Mouse (Mus musculus): ENCODE measurements around the gene Myh11. TPM values are rescaled to one million over a fixed set of nuclear protein-coding genes. Genes with fewer than 3 reads are reported as not detected.
A peak's percentile ranks its signal among the peaks of the same experiment; 100 is the strongest.

Gene Myh11
- total RNA-seq (2021): 7.6 and 21.4 TPM in 2 replicates
- long read RNA-seq, experiment 1, partial matches to known transcripts: 2 of 2 reads
- long read RNA-seq, experiment 1, other reads (novel, unspliced or antisense): 0 of 2 reads
- long read RNA-seq, experiment 2, full-length matches to known transcripts: 1 of 3 reads
- long read RNA-seq, experiment 2, partial matches to known transcripts: 1 of 3 reads
- long read RNA-seq, experiment 2, other reads (novel, unspliced or antisense): 1 of 3 reads

GRCm38 (mm10) chr16:14291223-14291622 lies at the start of gene Myh11:
TSS of gene Myh11 (minus strand) at chr16:14291372.
- peak; percentile 91 for DNase-seq

DNA sequence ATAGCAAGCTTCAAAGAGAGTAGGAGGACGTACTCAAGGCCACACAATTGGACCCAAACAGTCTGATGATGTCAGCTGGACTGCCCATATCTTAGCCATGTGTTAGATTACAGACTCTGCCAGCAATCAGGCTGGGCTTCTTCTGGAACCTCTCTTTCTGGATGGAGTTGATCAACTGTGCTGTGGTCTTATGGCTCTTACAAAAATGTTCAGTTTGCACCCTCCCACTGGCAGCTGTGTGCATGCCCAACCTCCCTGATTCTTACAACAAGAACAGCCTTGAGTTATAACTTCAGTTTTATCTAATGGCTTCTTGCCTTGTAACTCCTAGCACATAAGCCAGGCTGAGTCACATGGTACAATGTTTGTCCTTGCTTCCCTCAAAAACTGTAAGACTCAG lies 37.0 kb upstream of the Myh11 start:
- peak; percentile 29 for DNase-seq

DNA sequence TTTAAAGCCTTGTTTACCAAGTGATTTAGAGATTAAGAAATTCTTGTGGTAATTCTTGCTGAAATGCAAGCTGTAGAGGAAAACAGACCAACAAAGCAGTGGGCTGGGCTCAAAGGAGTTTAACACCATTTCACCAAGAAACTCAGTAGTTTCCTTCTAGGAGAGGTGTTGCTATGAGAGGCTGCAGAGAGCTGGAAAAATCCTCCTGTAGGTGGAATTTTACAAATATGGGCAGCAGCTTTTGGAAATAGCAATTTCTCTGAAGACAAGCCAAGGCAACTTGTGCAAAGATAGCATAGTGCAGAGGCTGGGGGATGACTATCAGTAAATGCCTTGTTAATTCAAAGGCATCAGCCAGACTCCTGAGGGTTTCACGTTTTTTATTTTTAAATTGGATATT lies 29.3 kb upstream of the Myh11 start:
- no peak for DNase-seq

DNA sequence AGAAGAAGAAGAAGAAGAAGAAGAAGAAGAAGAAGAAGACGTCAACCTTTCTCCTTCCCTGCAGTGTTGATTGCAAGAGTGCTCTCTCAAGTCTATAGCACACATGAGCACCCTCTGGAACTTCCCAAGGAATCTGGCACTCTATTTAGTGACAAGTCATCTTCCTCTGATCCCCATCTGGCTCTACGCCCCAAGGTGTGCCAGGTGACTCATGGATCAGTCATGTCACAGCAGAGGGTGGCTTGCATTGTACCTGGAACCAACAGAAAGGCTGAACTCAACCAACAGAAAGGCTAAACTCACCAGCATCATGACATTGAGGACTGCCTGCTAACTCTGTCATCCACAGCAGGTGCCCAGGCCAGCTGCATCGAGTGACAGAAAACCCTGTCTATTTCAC lies 28.5 kb upstream of the Myh11 start:
- no peak for DNase-seq

GRCm38 (mm10) chr16:14316884-14317876 lies 26.0 kb upstream of the Myh11 start, which contains the start of gene Fopnl:
TSS of gene Fopnl (minus strand) at chr16:14317405.
- peak; percentile 98 for DNase-seq

GRCm38 (mm10) chr16:14312914-14313313 lies 21.7 kb upstream of the Myh11 start:
- no peak for DNase-seq

DNA sequence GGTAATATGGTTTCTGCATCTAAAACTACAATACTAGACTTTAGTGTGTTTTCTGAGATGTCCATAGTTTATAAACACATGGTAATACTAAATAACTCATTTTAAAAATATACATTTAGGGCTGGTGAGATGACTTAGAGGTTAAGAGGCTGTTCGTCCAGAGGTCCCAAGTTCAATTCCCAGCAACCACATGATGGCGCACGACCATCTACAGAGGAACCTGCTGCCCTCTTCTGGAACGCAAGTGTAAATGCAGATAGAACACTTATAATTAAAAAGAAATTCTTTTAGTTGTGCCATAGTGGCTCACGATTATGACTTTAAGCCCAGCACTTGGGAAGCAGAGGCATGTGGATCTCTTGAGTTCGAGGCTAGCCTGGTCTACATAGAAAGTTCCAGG lies 20.2 kb upstream of the Myh11 start:
- DNase-seq: peak; percentile 46

DNA sequence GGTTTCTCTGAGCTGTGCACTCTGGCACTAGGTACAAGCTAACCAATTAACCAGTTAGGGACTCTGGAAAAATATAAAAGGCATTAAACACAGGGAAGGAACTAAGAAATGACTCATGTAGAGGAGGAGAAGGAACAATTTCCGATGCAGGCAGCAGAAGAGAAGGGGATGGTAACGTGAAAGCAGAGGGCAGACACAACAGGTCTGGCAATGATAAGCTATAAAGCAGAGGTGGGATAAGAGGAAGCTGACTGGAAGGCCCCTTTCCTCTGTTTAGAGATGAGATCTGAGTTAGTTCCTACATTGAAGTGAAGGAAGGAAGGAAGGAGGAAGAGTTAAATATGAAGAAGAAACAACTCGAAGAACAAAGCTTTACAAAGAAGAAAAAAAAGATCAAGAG lies 18.7 kb upstream of the Myh11 start:
- DNase-seq: no peak

GRCm38 (mm10) chr16:14308245-14309073 lies 17.3 kb upstream of the Myh11 start:
- DNase-seq: peak; percentile 27

- no peak for DNase-seq
These were observed 16.2 kb upstream of the Myh11 start for GRCm38 (mm10) chr16:14307373-14307772.

DNA sequence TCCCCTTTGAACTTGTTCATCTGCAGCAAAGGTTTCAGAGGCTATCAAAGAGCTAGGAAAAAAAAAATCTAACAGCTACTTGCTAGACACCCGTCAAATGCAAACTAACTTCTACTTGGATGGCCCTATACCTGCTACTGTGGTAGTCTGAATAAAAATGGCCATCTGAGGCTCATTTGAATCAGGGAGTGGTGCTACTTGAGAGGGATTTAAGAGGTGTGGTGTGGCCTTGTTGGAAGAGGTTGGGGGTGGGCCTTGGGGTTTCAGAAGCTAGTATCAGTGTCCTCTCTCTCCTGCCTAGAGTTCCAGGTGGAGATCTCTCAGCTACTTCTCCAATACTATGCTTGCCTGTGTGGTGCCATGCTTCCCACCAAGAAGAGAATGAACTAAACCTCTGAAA lies 15.3 kb upstream of the Myh11 start:
- DNase-seq: no peak

- peak; percentile 62 for DNase-seq
These were observed 13.6 kb upstream of the Myh11 start for GRCm38 (mm10) chr16:14304791-14305190.

DNA sequence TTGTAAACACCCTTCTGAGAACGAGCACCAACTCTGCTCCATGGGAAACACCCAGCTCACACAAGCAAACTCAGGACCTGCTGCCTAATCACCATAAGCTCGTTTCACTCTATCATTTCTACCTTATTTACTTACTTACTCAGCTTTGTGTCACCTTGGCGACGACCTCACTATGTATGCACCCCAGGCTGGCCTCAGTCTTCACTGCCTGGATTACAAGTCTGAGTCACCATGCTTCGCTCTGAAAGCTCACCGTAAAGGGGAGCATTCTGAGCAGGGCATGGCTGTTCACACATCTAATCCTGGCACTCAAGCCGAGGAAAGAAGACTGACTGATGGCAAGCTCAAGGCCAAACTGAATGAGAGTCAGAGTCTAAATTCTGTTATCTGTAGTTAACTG lies 12.5 kb upstream of the Myh11 start:
- DNase-seq: peak; percentile 68

DNA sequence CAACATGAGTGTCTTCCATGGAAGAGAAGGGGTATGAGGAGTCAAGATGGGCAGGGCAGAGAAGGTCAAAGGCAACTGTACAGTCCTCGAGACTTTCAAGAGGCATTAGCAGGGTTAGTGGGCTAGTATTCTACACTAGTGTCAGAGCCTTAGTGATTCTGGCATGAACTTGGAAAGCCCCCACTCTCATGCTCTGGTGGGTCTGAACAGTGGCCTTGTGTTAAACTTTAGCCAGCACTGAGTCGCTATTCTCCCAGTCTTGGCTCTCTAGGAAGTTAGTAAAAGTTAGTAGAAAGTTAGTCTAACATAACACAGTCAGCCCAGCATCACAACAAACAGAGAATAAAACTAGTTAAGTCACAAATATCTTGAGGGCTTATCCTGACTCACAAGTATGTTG lies 12.0 kb upstream of the Myh11 start:
- DNase-seq: no peak

- no peak for DNase-seq
These were observed 7.3 kb upstream of the Myh11 start for GRCm38 (mm10) chr16:14298461-14298860.

DNA sequence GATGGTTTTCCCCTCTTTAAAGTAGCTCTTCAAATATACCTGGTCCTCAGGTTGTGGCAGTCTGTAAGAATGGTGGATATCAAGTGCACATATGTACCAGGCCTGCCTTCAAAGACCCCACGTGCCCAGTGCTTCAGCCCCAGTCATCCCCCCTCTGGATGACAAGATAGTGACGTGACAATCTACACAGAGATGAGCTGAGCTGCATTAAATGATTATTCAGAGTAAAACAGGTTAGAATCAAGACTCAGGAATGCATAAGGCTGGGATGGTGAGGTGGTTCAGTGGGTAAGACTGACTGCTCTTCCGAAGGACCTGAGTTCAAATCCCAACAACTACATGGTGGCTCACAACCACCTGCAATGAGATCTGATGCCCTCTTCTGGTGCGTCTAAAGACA lies 6.6 kb upstream of the Myh11 start:
- DNase-seq: no peak

DNA sequence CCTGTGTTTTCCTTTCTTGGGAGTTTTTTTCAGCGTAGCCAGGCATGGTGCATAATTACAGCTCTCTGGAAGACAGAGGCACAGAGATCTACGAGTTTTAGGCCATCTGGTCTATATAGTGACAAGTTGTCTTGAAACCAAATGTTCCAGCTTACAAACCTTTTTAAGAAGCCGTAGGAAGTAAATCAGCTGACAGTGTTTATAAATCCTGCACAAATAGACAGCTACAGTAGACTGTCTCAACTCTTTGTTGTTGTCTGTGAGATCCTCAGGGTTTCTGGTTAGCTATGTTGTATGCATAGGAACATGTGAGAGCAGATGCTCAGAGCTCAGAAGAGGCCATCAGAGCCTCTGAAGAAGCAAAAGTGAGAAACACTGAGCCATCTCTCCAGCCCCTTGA lies 6.0 kb upstream of the Myh11 start:
- DNase-seq: no peak

DNA sequence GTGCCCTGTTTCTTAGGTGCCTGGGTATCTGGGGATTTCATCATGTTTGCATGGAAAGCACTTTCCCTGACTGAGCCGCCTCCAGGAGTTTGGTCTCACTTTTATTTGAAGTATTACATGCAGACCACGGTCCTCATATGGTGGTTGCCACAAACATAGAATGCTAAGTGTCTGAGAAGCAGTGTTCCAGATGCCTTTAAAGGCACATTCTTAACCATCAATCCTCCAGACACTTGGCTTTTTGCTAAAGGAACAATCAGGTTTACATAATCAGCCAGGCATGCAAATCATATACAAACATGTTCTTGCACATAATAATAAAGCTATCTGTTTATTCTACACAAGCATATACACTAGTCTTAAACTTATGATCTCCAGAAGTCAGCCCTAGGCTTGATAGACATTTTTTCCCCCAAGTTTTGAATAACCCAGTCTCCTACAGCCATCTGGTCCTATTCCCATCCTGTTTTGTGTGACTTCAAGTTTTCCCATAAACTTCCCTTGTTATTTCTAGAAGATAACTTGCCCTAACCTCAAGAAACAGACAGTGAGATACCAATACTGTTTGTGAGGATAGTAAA lies 5.5 kb upstream of the Myh11 start:
- no peak for DNase-seq

DNA sequence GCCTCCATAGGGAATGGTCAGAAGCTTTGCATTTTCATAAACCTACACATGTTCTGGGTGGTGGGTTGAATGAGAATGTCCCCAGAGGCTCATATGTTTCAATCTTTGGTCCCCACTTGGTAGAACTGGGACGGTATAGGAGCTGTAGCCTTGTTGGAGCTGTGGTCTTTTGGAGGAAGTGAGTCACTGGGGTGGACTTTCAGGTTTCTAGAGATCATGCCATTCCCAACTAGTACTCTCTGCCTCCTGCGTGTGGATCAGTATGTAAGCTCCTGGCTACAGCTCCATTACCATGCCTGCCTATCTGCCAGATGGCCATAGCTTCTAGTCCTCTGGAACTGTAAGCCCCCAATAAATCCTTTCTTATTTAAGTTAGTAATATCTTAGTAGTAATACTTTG lies 4.1 kb upstream of the Myh11 start:
- no peak for DNase-seq

DNA sequence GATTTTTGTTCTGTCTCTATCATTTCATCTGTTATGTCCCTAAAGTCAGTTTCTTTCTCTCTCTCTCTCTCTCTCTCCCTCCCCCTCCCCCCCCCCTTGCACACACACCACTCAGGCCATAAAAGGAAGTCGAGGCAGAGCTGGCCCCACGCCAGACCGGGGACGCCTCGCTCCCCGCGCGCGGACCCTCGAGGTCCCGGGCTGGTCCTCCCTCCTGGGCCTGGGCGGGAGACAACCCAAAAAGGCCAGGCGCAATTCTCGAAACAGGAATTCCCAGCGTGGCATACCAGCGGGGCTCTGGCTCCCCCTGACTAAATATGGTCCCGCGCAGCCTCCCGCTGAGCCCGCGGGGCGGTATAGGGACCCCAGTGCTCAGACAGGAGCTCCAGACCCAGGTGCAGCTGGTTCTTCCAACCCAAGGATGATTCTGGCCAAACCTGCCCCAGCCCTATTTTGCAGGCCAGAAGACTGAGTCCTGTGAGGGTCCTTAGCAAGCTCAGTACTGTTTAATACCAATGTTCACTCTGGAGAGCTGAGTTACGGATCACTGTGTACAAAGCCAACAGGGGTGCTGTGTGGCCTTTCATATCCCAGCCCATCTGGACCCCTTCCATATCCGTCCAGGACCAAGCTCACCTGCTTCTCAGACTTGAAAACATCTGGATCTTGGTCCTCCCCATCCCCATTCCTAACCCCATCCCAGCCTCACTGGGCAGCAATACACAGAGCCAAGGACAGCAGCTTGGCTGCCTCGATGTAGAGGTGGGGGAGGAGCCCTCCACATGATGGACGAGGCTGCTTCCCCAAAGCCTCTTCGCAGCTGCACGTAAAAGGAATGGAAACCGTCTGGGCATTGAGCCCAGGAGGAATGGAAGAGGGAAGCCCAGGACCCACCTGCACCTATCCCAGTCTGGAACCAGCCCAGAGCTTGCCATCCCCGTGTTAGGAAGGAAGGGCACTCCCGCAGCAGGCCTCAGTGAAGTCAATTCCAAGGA lies 1.3 kb upstream of the Myh11 start:
- peak; percentile 31 for DNase-seq

All from adrenal gland, postnatal 14 days (tissue).